Mouse (Mus musculus): ENCODE data around the gene Cerk.
"Not testable (repeated sequence)": the region's sequence is repeated elsewhere in the genome, so short reads cannot be mapped to it uniquely, and the experiment has no call there.

GRCm38 (mm10) chr15:86177703-86178251 lies 8.2 kb downstream of the Cerk start:
- not testable (repeated sequence) for TF ChIP-seq CTCF, POLR2A (IDR thresholded peaks at IDR 0.05; ENCODE audit: insufficient read depth, low read depth, low read length)
